Mouse (Mus musculus): Measurements from ENCODE around the gene Pdcl2.

The Pdcl2 gene

DNA sequence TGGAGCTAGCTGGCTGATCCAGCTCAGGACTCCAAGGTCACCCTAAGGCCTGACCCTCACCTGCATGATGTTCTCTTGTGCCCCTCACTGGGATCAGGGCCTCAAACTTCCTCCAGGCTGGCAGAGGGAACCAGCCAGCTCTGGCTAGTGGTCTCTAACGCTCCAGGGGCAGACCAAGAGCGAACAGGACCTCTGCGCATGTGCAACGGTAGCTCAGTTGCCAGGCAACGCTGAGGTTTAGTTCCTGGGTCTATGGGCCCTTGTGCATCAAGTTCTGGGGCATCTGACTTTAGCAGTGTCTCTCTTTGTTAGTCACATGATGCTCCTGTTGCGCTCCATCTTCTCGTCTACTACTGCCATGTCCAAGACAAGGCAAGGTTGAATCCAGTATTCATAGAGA is at the start of gene Pdcl2:
TSS of gene Pdcl2 (minus strand) at position 204 of the 400 bp plus-strand sequence.
- DNase-seq, result no peak

DNA sequence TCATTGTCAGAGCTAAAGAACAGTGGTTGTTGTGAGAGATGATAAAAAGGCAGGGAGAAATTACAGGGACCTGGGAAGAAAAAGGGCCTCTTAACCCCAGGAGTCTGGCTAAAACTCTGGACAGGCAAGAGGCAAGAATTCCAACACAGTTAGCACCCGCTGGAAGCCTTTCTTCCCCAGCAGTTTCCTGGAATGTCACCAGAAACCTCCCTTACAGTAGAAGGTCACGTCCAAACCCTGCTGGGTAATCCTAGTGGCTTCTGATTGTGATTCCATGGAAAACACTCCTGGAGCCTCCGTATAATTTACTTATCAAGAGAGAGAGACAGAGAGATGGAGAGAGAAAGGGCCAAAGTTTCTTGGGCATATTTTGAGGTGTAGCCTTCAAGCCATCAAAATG is 48.3 kb upstream of the Pdcl2 start:
- no peak for DNase-seq

DNA sequence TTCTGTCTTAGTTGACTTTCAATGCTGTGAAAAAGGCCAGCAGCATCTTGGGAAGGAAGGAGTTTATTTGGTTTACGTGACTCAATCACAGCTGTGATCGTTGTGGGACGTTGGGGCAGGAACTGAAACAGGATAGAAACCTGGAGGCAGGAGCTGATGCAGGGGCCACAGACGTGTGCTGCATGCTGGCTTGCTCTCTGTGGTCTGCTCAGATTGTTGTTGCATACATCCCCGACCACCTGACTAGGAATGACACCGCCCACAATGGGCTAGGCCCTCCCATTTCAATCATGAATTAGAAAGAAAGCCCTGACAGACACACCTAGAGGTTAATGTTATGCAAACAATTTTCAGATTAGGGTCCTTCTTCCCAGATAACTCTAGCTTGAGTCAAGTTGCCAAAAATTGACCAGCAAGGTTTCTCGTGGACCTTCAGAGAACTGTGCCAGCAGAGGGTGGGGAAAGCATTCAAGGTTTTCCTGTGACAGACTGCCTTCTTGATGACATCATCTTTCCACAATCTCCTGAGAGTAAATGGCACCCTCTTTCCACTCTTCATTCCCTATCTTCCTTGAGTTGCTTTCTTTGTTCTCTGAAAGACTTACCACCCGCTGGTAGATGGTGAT is 38.4 kb upstream of the Pdcl2 start:
- no peak for DNase-seq

DNA sequence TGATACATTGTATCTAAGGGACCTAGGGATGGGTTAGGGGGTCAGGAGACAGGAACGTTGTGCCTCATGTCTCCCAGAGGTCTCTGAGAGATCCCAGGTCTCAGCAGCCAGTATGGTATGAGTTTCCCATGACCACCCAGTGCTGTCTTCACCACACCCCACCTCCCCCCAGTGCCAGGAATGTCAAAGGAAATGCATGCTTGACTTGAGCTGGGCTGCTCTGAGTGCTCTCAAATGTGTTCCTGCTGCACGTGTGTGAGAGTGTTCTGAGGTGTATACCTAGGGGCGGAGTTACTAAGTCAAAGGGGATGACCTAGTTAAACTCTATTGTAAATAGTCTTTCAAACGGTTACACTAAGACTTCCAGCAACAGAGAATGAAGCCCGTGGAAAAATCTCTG is 34.5 kb upstream of the Pdcl2 start:
- no peak for DNase-seq

DNA sequence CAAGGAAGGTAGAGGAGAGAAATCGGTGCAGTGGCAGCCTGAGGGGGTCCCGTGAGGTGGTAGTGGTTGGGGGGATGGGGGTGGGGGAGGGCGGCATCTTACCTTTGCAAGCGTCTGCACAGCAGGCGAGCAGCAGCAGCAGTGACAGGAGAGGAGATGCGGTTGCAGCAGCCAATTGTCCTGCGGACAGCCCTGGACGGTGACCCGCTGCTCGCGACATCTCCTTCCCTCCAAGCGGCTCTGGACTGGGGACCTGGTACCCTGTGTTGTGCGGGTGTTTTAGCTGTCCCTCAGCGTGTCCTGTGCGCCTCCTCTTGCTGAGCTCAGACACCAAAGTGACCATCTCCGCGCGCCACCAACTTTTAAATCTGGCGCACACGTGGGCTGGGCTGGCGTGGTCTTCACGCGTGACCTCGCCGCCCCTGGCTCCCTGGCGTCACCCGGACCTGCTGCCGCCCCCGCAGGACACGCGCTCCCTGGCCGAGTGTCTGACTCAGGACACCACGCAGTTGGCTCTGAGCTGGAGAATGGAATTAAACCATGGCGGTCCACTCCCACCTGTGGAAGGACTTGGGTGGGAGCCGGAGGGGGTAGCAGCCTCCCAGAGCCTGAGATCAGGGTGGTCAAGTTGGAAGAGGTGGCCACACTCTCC is 32.6 kb upstream of the Pdcl2 start, which contains the start of gene Nmu:
TSS of gene Nmu (minus strand) at position 336 of the 652 bp plus-strand sequence.
- no peak for DNase-seq

DNA sequence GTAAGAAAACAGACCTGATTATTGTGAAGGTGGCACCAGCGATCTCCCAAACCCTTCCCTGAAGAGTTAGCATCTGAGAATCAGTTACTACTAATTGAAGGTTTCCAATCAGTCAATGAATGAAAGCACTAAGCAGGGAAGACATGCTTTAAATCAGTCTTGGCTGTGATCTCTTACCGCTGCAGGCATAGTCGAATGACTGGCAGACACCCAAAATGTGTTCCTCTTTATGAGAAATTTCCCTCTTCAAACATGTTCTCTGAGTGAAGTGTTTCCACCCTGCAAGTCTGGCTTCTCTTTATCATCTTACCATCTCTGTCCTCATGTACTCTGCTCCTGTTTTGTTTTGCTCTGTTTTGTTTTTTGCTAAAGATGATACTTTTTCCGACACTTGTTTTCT is 29.8 kb upstream of the Pdcl2 start:
- no peak for DNase-seq

DNA sequence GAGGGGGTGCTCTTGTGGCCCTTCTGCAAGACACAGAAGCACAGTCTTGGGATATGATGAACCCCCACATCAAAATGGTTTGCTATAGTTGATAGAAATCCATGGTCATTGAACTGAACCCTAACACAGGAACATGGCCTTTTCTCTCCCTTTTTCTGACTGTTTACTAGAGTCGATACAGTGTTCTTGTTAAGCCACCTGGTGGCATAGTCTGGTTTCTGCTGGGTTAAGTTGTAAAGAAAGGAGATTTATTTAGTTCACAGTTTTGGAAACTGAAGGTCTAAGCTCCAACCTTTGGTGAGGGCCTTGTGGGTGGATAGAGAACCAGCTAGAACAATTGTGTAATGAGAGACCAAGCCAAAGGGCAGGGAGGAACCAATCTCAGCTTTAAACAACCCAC is 29.1 kb upstream of the Pdcl2 start:
- no peak for DNase-seq

DNA sequence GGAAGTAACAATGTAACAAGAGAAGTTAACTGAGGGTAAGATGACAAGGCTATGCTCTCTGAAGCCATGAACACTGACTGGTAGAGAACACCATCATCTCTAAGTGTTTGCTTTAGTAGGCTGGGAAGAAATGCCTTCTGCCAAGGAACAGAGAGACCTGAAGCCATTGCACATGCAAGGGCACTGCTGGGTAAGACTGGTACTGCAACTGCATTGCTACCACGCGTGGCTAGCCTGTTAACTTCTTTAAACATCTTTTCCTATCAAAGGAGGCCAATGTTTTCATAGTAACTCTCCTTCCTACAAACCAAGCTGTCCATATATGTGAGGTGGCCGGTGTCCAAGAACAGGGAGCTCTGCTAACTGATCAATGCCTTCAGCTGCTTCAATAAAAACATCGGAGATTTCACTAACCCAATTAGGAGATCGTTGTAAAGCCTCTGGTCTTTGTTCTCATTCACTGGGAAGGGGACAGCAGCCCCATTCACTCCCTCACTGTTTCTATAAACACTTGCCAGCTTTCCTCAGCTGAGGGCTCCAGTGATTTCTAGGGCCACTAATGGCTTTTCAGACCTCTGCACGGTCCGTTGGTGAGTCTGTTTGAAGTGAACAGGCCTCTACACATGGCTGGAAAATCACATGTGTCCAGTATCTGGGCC is 21.1 kb upstream of the Pdcl2 start:
- DNase-seq, result no peak

DNA sequence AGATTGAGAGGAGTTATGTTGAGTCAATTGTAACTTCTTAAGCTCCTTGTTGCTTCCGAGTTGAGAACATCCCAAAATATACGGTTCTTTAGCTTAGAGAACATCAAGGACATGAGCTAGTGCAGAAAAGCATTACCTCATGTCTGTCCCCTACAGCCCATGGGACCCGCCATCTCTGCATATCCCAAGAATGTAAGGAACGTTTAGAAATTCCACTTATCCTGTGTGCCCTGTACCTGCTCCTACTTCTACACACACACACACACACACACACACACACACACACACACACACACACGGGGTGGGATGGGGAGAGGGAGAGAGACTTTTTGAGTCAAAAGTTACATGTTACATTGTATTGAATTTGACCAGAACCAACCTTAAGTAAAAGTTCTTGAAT is 20.6 kb upstream of the Pdcl2 start:
- DNase-seq, result no peak

DNA sequence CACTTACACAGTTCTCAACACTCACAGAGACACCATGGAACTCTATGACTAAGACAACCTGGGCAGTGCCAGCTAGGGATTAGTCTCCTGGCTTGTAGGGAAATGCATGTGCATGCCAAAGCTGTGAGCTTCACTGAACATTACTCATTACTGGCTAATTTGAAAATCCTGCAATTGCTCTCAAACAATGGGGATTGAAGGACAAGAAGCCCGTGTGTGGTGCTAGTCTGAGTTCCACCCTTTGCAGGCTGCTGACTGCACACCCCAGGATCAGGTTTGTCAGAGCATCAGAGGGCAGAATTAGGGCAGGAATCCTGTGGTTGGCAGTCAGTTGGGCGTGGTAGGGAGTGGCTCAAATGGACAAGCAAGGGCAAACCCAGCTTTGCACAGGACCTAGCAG is 15.2 kb upstream of the Pdcl2 start:
- no peak for DNase-seq

DNA sequence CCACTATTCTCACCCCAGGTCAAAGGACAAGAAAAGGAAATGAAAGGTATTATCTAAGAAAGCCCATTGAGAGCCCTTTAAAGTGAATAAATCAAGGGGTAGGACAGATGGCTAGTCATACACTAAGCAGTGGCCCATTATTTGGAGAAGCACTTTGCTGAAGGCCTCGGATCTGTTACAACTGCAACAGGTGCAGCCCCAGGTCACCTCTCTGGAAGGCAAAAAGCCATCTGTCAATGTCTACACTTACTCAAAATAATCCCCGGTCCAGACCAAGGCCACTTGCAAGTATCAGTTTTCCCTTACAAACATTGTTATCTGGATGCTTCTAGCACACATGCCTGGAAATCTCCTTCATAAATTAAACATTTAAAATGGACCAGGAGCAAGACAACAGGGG is 10.0 kb upstream of the Pdcl2 start:
- DNase-seq, result no peak

DNA sequence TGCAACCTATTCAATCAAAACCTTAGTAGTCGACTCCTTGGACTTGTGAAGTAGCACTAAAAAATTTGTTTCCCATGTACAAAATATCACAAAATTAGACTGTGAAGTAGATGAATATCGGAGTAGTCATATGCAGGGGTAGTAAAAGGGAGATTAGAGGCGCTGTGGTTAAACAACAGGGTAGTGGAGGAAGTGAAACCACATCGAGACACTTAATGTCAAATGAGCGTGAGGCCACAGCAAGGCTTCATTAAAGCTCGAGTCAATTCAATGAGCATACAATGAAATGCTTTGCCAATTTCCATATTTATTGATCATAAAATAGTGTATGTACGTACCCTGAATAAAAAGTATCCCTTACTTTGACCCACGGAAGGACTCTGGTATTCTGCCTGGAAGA is 6.1 kb upstream of the Pdcl2 start:
- no peak for DNase-seq

DNA sequence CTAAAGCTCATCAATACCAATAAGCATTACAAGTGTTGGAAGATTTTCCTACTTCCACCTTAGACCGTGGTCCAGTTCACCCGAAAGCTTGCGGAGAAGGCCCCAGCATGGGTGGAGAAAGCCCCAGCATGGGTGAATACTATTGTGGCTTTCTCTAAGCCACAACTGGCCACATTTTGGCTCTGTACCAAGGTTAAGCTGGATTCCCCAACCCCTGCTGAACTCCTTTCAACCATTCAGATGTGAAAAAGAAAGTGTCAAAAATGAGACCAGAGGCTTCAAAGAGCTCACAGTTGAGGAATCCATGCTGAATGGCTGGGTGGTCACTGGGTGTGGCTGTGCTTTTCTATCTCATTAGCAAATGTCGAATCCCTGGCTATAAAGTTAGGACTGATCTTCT is 2.9 kb upstream of the Pdcl2 start:
- no peak for DNase-seq

DNA sequence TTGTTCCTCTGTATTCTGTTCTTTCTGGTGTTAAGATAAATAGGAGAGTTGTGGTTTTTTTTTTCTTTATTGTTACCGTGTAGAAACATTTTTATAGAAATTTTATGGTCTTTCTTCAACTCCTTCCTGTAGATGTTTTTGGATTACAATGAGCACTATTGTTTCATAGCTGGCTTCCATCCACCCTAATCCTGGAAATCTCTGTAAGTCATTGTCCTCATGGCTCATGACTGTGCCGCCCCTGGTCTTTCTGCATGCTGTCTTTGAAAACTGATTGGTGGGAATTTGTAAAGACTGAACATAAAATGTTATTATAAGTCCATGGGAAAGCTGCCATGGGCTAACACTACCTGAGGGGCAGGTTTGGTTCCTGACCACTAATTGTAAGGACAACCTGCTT is 3.7 kb downstream of the Pdcl2 start:
- no peak for DNase-seq

DNA sequence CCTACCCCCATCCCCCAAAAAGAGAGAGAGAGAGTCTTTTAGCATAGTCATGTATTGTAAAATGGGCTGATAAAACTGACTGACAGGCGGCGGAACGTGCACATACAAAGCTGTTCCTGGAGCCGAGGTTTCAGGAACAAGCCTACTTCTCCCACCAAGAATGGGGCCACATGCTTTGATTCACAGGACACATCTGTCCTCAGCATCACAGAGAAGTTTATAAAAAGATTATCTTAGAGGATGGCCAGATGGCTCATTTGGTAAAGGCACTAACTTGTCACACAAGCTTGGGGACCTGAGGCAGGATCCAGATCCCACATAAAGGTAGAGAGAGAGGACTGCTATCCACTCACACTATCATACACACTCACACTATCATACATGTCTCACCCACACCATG is 5.8 kb downstream of the Pdcl2 start:
- DNase-seq, result no peak

DNA sequence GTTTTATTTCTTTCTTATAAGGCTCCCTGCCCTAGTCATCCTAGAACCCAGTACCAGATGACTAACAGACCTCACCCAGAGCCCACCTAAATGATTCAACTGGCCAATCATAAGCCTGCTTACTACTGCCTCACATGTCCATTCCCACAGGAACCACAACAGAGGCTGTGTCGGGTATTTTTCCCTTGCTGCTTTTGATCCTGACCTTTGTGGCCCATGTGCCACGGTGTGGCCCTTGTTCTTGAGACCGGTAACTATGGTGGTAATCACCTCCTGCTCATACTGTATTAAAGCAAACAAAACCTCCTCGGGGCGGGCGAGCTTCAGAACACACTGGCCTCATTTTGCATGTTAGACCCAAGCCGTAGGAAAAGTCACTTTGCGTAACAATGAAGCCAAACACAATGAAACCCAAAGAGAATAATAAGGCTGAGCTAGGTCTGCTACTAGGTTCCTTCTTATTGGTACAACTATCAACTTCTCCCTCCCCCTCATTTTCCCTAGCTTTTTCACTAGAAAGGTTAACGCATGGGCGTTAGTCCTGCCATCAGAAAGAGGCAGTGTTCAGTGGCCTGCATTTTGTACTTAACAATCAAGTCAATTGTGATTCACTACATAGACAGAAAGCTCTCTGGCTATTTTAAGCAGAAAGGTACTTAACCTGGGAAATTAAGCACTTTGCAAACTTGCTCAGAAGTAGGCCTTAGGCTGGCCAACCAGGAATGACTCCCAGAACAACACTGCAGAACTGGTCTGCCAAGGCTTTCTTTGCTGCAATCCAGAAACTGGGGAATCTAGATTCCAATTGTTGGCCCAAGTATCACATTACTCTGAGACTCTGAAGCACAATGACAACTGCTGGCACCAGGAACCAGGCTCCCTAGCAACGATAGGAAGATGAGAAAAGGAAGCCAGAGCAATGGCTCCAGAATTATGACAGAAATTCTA is 9.4 kb downstream of the Pdcl2 start:
- DNase-seq, result no peak

DNA sequence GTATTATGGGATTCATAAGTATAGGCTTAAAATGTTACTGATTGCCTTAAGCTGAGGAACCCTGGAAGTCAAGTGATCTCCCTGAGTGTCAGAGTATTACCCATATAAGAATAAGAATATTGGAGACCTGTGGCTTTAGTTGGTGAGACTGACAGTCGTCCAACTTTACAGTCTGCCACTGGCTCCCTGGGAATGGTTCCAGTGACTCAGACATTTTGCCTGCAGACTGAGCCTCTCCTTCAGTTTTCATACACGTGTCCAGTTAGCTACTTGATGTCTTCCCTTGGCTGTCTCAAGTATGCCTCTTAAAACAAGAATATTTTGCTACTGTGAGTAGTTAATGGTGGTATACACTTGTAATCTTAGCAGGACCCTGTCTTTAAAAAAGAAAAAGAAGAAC is 22.8 kb downstream of the Pdcl2 start:
- no peak for DNase-seq

DNA sequence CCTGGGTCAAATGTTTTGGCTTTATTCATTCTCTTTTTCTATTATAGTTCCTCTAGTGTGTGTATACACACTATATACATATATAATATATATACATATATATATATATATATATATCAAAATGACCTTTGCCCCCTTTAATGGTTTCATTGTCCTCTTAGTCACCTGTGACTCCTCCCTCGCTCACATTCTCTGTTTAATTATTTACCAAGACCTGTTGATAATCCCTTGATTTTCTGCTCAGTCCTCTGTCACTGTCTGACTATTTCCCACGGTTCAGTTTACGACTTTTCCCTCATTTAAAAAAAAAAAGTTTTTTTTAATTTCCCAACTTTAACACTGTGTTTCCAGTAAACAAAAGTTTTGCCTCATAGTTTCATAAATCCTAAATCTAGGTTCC is 24.7 kb downstream of the Pdcl2 start:
- no peak for DNase-seq

DNA sequence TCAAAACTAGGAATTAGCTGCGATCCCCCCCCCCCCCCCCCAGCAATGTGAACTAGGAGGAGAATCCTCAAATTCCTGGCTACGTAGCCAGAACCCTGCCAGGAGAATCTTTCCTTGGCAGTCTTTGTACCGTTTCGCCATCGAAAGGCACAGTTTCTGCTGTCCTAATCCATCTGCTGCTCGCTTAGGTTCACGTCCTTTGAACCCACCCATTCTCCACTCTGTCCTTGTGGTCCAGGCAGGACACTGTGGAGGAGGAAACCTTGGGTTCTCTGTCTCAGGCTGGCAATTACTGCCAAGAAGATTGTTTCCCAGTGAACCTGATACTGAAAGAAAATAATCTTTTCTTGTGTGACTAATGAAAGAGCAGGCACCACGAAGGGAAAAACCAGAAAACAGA is 25.3 kb downstream of the Pdcl2 start:
- DNase-seq, result no peak

DNA sequence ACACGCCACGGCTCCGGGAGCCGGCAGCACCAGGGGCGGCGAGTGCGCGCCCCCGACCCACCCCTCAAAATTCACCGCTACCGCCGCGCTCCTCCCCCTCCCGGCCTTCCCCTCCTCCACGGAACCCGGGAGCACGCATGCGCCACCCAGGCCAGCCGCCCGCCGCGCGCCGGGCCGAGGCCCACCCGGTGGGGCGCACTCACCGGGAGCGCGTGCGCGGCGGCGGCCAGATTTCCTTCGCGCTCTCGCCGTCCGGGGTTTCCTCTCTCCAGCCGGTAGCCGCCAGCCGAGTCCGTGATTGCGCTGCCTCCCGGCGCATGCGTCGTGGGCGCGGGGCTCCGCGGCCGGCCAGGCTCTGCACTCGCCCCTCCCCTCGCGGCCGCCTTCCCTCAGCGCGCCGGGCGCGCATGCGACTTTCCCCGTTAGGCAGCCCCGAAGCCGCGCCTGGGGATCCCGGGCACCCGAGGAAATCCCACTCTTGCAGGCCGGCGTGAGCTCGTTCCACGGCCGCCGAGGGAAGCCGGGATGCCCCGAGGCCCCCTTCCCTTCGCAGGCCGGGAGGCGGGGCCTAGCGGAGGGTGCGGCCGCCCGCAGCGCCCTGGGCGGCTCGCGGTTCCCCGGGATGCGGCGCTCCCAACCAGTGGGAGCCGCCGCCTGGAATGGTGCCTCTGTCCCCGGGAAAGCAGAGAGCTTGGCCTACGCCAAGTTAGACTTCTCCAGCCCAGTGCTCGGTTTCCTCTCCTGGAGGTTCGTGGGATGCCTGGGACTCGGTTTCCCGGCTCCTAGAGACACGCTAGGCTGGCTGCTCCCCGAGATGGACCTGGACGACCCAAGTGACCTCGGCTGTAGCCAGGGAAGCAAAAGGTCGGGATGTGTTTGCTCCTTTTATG is 26.3 kb downstream of the Pdcl2 start, which contains the start of gene Clock:
TSS of gene Clock (minus strand) at position 341 of the 890 bp plus-strand sequence.
- DNase-seq, result peak; percentile 87

DNA sequence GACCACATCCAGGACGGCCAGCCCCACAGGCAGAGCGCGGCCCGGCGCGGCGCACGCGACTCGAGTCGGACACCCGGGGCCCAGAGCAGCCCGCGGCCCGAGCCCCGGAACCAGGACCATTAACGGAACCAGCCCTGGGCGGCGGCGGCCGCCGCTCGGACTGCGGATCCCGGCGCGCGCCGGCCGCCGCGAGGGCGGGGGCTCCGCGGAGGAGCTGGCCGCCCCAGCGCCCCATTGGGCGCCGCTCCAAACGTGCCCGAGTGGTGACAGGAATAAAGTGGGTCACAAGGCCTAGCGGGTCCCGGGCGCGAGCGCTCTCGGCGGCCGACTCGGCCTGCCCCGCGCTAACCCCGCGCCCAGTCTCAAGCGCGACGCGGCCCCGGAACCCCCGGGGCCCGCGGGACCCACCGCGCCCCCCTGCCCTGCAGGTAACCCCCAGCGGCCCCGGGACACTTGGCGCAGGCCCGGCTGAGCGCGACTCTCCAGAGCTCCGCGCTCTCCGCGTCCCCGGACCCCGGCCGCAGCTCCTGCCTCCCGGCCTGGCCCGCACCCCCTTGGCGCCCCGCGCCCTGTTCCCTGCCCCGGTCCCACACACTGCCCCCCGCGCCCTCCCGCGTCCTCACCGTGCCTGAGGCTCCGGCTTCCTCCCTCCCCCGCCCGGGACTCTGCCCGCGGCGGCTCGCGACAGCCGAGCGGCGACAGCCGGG is 27.1 kb downstream of the Pdcl2 start:
- DNase-seq, result peak; percentile 69

DNA sequence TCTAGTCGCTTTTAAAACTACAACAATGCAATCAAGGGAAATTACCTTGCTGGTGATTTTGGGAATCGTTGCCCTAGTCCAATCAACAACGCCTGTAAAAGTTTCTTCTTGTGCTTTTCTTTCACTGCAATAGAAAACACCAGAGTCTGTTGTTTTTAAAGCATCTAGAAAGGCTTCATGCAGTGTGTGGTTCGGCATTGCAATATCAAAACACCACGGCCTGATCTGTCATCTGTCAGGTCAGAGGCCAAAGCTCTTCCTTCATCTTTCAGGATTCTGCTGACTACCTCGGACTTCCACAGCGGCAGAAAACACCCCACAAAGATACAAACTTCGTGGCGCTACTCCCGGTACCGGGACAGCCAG is 27.6 kb downstream of the Pdcl2 start:
- DNase-seq, result no peak

Measured in thymus, postnatal 4 days (tissue).